Mouse (Mus musculus) spleen, adult 2 months (tissue): ENCODE results near the gene Cog5. TPM values are rescaled to one million over a fixed set of nuclear protein-coding genes. Genes with fewer than 3 reads are reported as not detected.

Experiments used
- DNase-seq, 2 experiments: peaks; one replicate each; pipeline versions ENCODE4 v3.0.0 to v3.0.0-alpha.2; 2012 to 2021; ENCODE audit warnings: low spot score in 2 of 2, low read depth in 1 of 2
- H3K27ac ChIP-seq: fragments of 200-500 bp; 2 replicates; pipeline ENCODE4 v1.5.1; 2012; ENCODE audit warnings: low read length, inconsistent platforms; ENCODE audit not compliant: insufficient read depth
- H3K27me3 ChIP-seq: fragments of 200-500 bp; 2 replicates; pipeline ENCODE4 v1.6.1; 2012; ENCODE audit warnings: mild to moderate bottlenecking, moderate library complexity, low read length, inconsistent platforms; ENCODE audit not compliant: control insufficient read depth, insufficient read depth
- H3K36me3 ChIP-seq: fragments of 200-500 bp; 2 replicates; pipeline ENCODE4 v1.6.1; 2012; ENCODE audit warnings: mild to moderate bottlenecking, low read length, inconsistent platforms; ENCODE audit not compliant: control insufficient read depth, insufficient read depth
- H3K4me1 ChIP-seq: fragments of 200-500 bp; 2 replicates; pipeline ENCODE4 v1.6.1; 2011; ENCODE audit warnings: inconsistent platforms; ENCODE audit not compliant: control insufficient read depth, insufficient read depth, insufficient read length
- H3K4me3 ChIP-seq: fragments of 200-500 bp; 2 replicates; pipeline ENCODE4 v1.5.1; 2011; ENCODE audit warnings: mild to moderate bottlenecking, inconsistent platforms; ENCODE audit not compliant: insufficient read depth, insufficient read length; ENCODE audit errors: extremely low read depth
- CTCF ChIP-seq: fragments of 200-500 bp; IDR thresholded peaks from 2 replicates; pipeline ENCODE4 v1.5.1; 2011; ENCODE audit warnings: mild to moderate bottlenecking, inconsistent platforms; ENCODE audit not compliant: insufficient read depth, insufficient read length, insufficient replicate concordance; ENCODE audit errors: extremely low read depth
- POLR2A ChIP-seq: fragments of 200-500 bp; IDR thresholded peaks from 2 replicates; pipeline ENCODE4 v1.6.1; 2011; ENCODE audit warnings: low read depth, low read length, inconsistent platforms
- WGBS: fragments of 180-500 bp; shearing (Covaris S2); methylation state at CpG from one replicate; pipeline ENCODE4 v1.1.7; 2018; 5-methylcytosine and 5-hydroxymethylcytosine counted together
- polyA plus RNA-seq: library from polyadenylated mRNA; depleted of rRNA; stranded (reverse); fragments of >200 nt; gene quantifications from 2 replicates; pipeline ENCODE4 v1.2.3, GENCODE M21; 2012

Cog5 gene
- polyA plus RNA-seq, 1 experiment = 11.7 TPM

- no peak for DNase-seq
- 94% methylated on average over 3 of the region's 3 CpGs for whole genome bisulfite sequencing
- H3K4me1 ChIP-seq = no peaks in the 10 kb centered on the region
- H3K27ac ChIP-seq = no peak overlapping the region
- no peaks in the 10 kb centered on the region for H3K27me3 ChIP-seq
- TF ChIP-seq POLR2A (no peak), CTCF (no peak)
- H3K36me3 ChIP-seq = peaks cover 3% of the 10 kb centered on the region; the same call in 1 of the 2 replicates
- no peak overlapping the region for H3K4me3 ChIP-seq
Observed at GRCm38 (mm10) chr12:31818051-31818461, 163.4 kb downstream of the Cog5 start.

- no peaks in the 10 kb centered on the region for H3K4me1 ChIP-seq
Observed at GRCm38 (mm10) chr12:31819096-31819495, 164.4 kb downstream of the Cog5 start.

GRCm38 (mm10) chr12:31819520-31819919 lies 164.9 kb downstream of the Cog5 start:
- 94% methylated on average over 7 of the region's 7 CpGs for WGBS

More at GRCm38 (mm10) chr12:31819096-31819495, 164.4 kb downstream of the Cog5 start:
- H3K27ac ChIP-seq = no peak overlapping the region
- DNase-seq = no peak
- H3K27me3 ChIP-seq = no peaks in the 10 kb centered on the region
- H3K36me3 ChIP-seq = peaks cover 3% of the 10 kb centered on the region; the same call in 1 of the 2 replicates
- no peak for TF ChIP-seq POLR2A
- TF ChIP-seq CTCF = no peak
- H3K4me3 ChIP-seq = no peak overlapping the region

GRCm38 (mm10) chr12:31823671-31824070 lies 169.0 kb downstream of the Cog5 start:
- TF ChIP-seq POLR2A (no peak), CTCF (no peak)
- H3K27me3 ChIP-seq = no peaks in the 10 kb centered on the region
- 98% methylated on average over 3 of the region's 3 CpGs for WGBS
- no peak for DNase-seq
- H3K36me3 ChIP-seq = peaks cover 1% of the 10 kb centered on the region; the same call in 1 of the 2 replicates
- H3K4me3 ChIP-seq = no peak overlapping the region
- no peaks in the 10 kb centered on the region for H3K4me1 ChIP-seq
- no peak overlapping the region for H3K27ac ChIP-seq

More at GRCm38 (mm10) chr12:31819520-31819919, 164.9 kb downstream of the Cog5 start:
- H3K36me3 ChIP-seq = peaks cover 3% of the 10 kb centered on the region; the same call in 1 of the 2 replicates
- H3K27me3 ChIP-seq = no peaks in the 10 kb centered on the region
- no peak overlapping the region for H3K27ac ChIP-seq
- TF ChIP-seq CTCF = no peak
- no peak for TF ChIP-seq POLR2A
- H3K4me1 ChIP-seq = no peaks in the 10 kb centered on the region
- no peak for DNase-seq
- no peak overlapping the region for H3K4me3 ChIP-seq

GRCm38 (mm10) chr12:31824831-31825230 lies 170.2 kb downstream of the Cog5 start:
- H3K27me3 ChIP-seq = no peaks in the 10 kb centered on the region
- H3K27ac ChIP-seq = no peak overlapping the region
- H3K4me1 ChIP-seq = no peaks in the 10 kb centered on the region
- no peak overlapping the region for H3K4me3 ChIP-seq
- peaks cover 1% of the 10 kb centered on the region; the same call in 1 of the 2 replicates for H3K36me3 ChIP-seq
- no peak for DNase-seq
- 95% methylated on average over 5 of the region's 5 CpGs for WGBS
- no peak for TF ChIP-seq POLR2A
- TF ChIP-seq CTCF = no peak

- WGBS = 90% methylated on average over 10 of the region's 10 CpGs
- Histone ChIP-seq H3K36me3 (peaks cover 1% of the 10 kb centered on the region; the same call in 1 of the 2 replicates), H3K27ac (no peak overlapping the region), H3K4me3 (no peak overlapping the region), H3K4me1 (no peaks in the 10 kb centered on the region), H3K27me3 (no peaks in the 10 kb centered on the region)
- TF ChIP-seq POLR2A = no peak
- no peak for TF ChIP-seq CTCF
- no peak for DNase-seq
Observed at GRCm38 (mm10) chr12:31825821-31826220, 171.2 kb downstream of the Cog5 start.

GRCm38 (mm10) chr12:31826476-31826875 lies 171.8 kb downstream of the Cog5 start:
- 96% methylated on average over 2 of the region's 2 CpGs for WGBS
- TF ChIP-seq POLR2A (no peak), CTCF (no peak)
- no peaks in the 10 kb centered on the region for H3K27me3 ChIP-seq
- peaks cover 1% of the 10 kb centered on the region; the same call in 1 of the 2 replicates for H3K36me3 ChIP-seq
- no peak overlapping the region for H3K27ac ChIP-seq
- no peaks in the 10 kb centered on the region for H3K4me1 ChIP-seq
- DNase-seq = no peak
- H3K4me3 ChIP-seq = no peak overlapping the region

GRCm38 (mm10) chr12:31835480-31835879 lies 180.8 kb downstream of the Cog5 start:
- H3K4me3 ChIP-seq = no peak overlapping the region
- WGBS = 91% methylated on average over 5 of the region's 5 CpGs
- no peak overlapping the region for H3K27ac ChIP-seq
- H3K4me1 ChIP-seq = no peaks in the 10 kb centered on the region
- TF ChIP-seq POLR2A = no peak
- no peak for TF ChIP-seq CTCF
- H3K27me3 ChIP-seq = no peaks in the 10 kb centered on the region
- no peak for DNase-seq
- peaks cover 8% of the 10 kb centered on the region for H3K36me3 ChIP-seq
